Mouse (Mus musculus) olfactory bulb, adult 2 months (tissue): Measurements from ENCODE around the gene Ramp3.

Experiments
- CTCF ChIP-seq: fragments of 200-500 bp; IDR thresholded peaks from 2 replicates; pipeline ENCODE4 v1.5.1; 2012; ENCODE audit warnings: low read depth, mild to moderate bottlenecking, low read length, moderate library complexity; ENCODE audit not compliant: insufficient read depth
- POLR2A ChIP-seq: fragments of 200-500 bp; IDR thresholded peaks from 2 replicates; pipeline ENCODE4 v1.6.1; 2012; ENCODE audit warnings: mild to moderate bottlenecking, low read depth, low read length, moderate library complexity; ENCODE audit not compliant: insufficient read depth

DNA sequence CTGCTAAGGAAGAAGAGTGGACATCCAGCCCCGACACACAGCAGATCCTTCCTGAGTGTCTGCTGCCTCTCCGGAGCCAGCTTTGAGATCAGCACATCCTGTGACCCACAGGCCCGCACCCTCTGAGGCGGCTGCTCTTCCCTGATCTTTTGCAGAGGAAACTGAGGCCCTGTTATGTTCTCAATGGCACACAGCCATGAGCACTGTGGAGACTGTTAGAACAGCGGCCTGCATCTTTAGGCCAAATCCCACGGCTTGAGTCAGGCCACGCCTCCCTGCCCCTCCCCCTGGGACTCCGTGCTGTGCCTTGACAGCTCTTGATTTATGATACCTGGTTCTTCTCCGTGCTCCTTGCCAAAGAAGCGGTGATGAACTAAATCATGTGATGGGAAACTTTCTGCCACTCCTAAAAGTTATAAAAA is 22.1 kb downstream of the Ramp3 start:
- TF ChIP-seq CTCF (no peak), POLR2A (no peak)
